Mouse (Mus musculus): ENCODE data around the gene Ercc4.

Ercc4 gene

GRCm38 (mm10) chr16:13196626-13197025 is 87.1 kb downstream of the Ercc4 start:
- no peak for DNase-seq (ENCODE audit: low spot score)

- DNase-seq (ENCODE audit: low spot score) = no peak
Measured at GRCm38 (mm10) chr16:13197293-13197692, 87.8 kb downstream of the Ercc4 start.

- no peak for DNase-seq (ENCODE audit: low spot score)
Measured at GRCm38 (mm10) chr16:13199204-13199603, 89.7 kb downstream of the Ercc4 start.
